Mouse (Mus musculus): Measurements from ENCODE around the gene Kdm5b. TPM values are rescaled to one million over a fixed set of nuclear protein-coding genes. Genes with fewer than 3 reads are reported as not detected.

Gene Kdm5b
- polyA plus RNA-seq, 2 experiments = 38.1 to 83.5 TPM

DNA sequence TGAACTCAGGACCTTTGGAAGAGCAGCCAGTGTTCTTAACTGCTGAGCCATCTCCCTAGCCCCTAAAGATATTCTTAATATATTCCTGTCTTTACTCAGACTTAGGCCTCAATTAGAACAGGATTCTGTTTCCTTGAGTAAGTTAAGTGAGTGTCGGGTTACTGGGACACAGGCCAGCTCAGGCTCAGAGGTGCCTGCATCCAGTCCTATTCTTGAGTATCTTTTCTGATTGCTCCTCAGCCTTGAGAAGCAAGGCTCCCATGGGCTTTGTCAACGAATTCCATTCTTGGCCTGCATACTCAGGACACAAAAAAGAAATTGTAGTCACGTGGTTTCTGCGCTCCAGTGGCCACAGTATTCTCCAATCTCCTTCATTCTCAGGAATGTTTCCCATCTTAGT lies 11.7 kb upstream of the Kdm5b start:
- Histone ChIP-seq H3K4me3 (replicated peaks; ENCODE audit: low read length) (no peak overlapping the region), H3K27ac (replicated peaks; ENCODE audit: low read depth, low read length) (no peak overlapping the region), H3K9me3 (ENCODE audit: control insufficient read depth, low read length) (no peaks in the 10 kb centered on the region), H3K36me3 (ENCODE audit: control insufficient read depth, insufficient read depth, low read length) (no peaks in the 10 kb centered on the region), H3K27me3 (ENCODE audit: control insufficient read depth, insufficient read depth, low read length) (no peaks in the 10 kb centered on the region), H3K4me2 (replicated peaks; ENCODE audit: low read depth, low read length, severe bottlenecking) (no peak overlapping the region), H3K4me1 (ENCODE audit: control insufficient read depth, insufficient read depth, low read length) (no peaks in the 10 kb centered on the region), H3K9ac (ENCODE audit: low read depth, low read length, severe bottlenecking) (no peak overlapping the region)
- peak; percentile 30 for DNase-seq (ENCODE audit: low spot score)
- WGBS = 55% methylated on average over 4 of the region's 4 CpGs
- no peak for ATAC-seq (ENCODE audit: low FRiP score, low read depth)
- TF ChIP-seq POLR2A (IDR thresholded peaks at IDR 0.05; ENCODE audit: borderline replicate concordance, extremely low read depth, insufficient read depth, insufficient read length) = no peak

DNA sequence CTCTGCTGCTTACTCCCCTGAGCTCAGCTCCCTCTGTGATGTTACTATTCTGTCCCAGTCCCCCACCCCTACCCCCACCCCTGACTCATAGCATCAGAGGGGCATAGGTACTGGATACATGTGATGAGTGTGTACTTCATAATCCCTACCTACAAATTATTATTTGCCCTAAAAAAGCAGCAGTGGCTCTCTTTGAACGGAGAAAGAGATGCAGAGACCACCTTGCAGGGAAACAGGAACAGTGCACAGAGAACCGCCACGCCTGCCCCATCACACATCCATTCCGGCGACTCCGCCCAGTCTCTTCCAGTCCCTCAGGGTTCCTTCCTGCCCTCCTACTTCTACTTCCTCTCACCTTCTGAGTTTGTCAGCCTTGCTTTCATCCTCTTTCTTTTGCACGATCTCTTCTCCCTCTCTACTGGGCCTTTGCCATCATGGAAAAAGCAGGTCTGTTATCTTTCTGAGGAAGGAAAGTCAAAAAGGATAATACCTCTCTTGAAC lies 10.3 kb upstream of the Kdm5b start, which contains the start of gene Mgat4e:
TSS of gene Mgat4e (minus strand) at position 51 of the 501 bp plus-strand sequence.
- no peaks in the 10 kb centered on the region for H3K9me3 ChIP-seq (ENCODE audit: control insufficient read depth, low read length)
- H3K9ac ChIP-seq (ENCODE audit: low read depth, low read length, severe bottlenecking) = no peak within 1 kb of the TSS
- no peak for TF ChIP-seq POLR2A (IDR thresholded peaks at IDR 0.05; ENCODE audit: borderline replicate concordance, extremely low read depth, insufficient read depth, insufficient read length)
- H3K36me3 ChIP-seq (ENCODE audit: control insufficient read depth, insufficient read depth, low read length) = no peaks in the 10 kb centered on the region
- H3K4me2 ChIP-seq (replicated peaks; ENCODE audit: low read depth, low read length, severe bottlenecking) = no peak within 1 kb of the TSS
- H3K4me3 ChIP-seq (replicated peaks; ENCODE audit: low read length) = no peak within 1 kb of the TSS
- ATAC-seq (ENCODE audit: low FRiP score, low read depth) (no peak), DNase-seq (ENCODE audit: low spot score) (no peak)
- H3K27me3 ChIP-seq (ENCODE audit: control insufficient read depth, insufficient read depth, low read length) = no peaks in the 10 kb centered on the region
- no peaks in the 10 kb centered on the region for H3K4me1 ChIP-seq (ENCODE audit: control insufficient read depth, insufficient read depth, low read length)
- 59% methylated on average over 7 of the region's 7 CpGs for WGBS
- H3K27ac ChIP-seq (replicated peaks; ENCODE audit: low read depth, low read length) = no peak within 1 kb of the TSS

DNA sequence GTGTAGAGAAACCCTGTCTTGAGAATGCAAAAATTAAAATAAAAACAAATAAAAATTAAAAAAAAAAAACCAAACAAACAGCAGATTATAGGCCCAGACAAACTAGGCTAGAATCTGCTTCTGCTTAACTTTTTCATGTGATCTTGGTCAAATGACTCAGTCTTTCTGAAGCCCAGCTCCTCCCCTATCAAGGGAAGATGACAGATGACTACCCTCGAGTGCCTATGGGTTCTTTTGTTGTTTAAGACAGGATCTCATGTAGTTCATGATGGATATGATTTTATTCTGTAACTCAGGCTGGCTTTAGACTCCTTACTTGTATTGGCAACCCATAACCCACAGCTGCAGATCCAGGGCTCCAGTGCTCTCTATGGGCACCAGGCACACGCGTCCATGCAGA lies 8.1 kb upstream of the Kdm5b start:
- WGBS = 79% methylated on average over 3 of the region's 3 CpGs
- Histone ChIP-seq H3K4me1 (ENCODE audit: control insufficient read depth, insufficient read depth, low read length) (peaks cover 9% of the 10 kb centered on the region; the same call in 1 of the 2 replicates), H3K36me3 (ENCODE audit: control insufficient read depth, insufficient read depth, low read length) (no peaks in the 10 kb centered on the region), H3K27ac (replicated peaks; ENCODE audit: low read depth, low read length) (no peak overlapping the region), H3K9ac (ENCODE audit: low read depth, low read length, severe bottlenecking) (no peak overlapping the region), H3K9me3 (ENCODE audit: control insufficient read depth, low read length) (no peaks in the 10 kb centered on the region), H3K4me3 (replicated peaks; ENCODE audit: low read length) (no peak overlapping the region), H3K27me3 (ENCODE audit: control insufficient read depth, insufficient read depth, low read length) (no peaks in the 10 kb centered on the region), H3K4me2 (replicated peaks; ENCODE audit: low read depth, low read length, severe bottlenecking) (no peak overlapping the region)
- DNase-seq (ENCODE audit: low spot score) (no peak), ATAC-seq (ENCODE audit: low FRiP score, low read depth) (no peak)
- no peak for TF ChIP-seq POLR2A (IDR thresholded peaks at IDR 0.05; ENCODE audit: borderline replicate concordance, extremely low read depth, insufficient read depth, insufficient read length)

DNA sequence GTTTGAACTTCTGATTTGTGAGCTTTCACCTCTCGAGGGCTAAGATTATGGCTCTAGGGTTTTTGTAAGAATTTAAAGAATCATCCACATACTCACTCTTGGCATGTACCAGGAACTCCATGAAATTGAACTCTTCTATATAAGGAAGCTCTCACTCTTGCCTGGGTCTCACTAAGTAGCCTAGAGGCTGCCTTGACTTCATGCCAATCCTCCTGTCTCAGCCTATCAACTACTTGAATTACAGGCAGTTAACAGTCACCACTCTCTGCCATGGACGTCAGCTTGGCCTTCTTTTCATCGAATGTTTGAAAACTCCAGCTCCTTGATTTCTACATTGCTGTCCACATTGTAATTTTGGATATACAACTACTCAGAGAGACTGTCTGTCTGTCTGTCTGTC lies 7.6 kb upstream of the Kdm5b start:
- H3K4me2 ChIP-seq (replicated peaks; ENCODE audit: low read depth, low read length, severe bottlenecking) = no peak overlapping the region
- H3K4me3 ChIP-seq (replicated peaks; ENCODE audit: low read length) = no peak overlapping the region
- H3K36me3 ChIP-seq (ENCODE audit: control insufficient read depth, insufficient read depth, low read length) = no peaks in the 10 kb centered on the region
- H3K4me1 ChIP-seq (ENCODE audit: control insufficient read depth, insufficient read depth, low read length) = peaks cover 9% of the 10 kb centered on the region; the same call in 1 of the 2 replicates
- H3K9me3 ChIP-seq (ENCODE audit: control insufficient read depth, low read length) = no peaks in the 10 kb centered on the region
- no peak overlapping the region for H3K9ac ChIP-seq (ENCODE audit: low read depth, low read length, severe bottlenecking)
- no peaks in the 10 kb centered on the region for H3K27me3 ChIP-seq (ENCODE audit: control insufficient read depth, insufficient read depth, low read length)
- TF ChIP-seq POLR2A (IDR thresholded peaks at IDR 0.05; ENCODE audit: borderline replicate concordance, extremely low read depth, insufficient read depth, insufficient read length) = no peak
- no peak overlapping the region for H3K27ac ChIP-seq (replicated peaks; ENCODE audit: low read depth, low read length)
- ATAC-seq (ENCODE audit: low FRiP score, low read depth) = no peak
- no peak for DNase-seq (ENCODE audit: low spot score)
- WGBS = 56% methylated on average over 3 of the region's 3 CpGs

DNA sequence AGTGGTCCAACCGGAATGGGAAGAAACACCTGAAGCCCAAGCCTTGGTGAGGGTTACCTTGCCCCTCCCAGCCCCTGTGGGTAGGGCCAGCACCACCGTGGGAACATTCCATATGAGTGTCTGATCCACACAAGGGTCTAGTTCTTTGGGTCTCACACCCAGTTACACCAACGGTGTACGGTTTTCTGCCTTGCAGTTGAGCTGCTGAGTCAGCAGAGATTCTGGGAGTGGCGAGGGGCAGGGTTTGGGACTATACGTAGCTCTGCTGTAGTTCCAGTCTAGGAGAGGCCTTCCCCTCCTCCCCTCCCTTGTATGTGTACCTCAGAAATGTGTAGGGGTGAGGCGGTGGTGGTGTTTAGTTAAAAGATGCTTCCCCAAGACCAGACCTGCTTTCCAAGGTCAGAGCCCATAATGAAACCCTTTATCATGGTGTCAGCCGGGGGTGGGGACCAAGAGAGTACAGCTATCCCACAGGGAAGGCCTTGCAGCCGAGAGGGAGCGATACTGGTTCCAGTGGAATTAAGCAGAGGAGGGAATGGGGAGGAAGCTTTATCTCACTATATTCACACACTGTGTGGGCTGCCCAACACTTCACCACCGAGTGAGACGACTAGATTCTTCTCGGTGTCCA lies 4.6 kb upstream of the Kdm5b start:
- TF ChIP-seq POLR2A (IDR thresholded peaks at IDR 0.05; ENCODE audit: borderline replicate concordance, extremely low read depth, insufficient read depth, insufficient read length) = no peak
- ATAC-seq (ENCODE audit: low FRiP score, low read depth) (no peak), DNase-seq (ENCODE audit: low spot score) (peak; percentile 49)
- H3K9ac ChIP-seq (ENCODE audit: low read depth, low read length, severe bottlenecking) = 0 out of 2 replicates have a peak overlapping the region, but pooled peaks have one; percentile 89
- peak overlapping the region; percentile 67 for H3K4me3 ChIP-seq (replicated peaks; ENCODE audit: low read length)
- H3K4me2 ChIP-seq (replicated peaks; ENCODE audit: low read depth, low read length, severe bottlenecking) = peak overlapping the region; percentile 75
- no peaks in the 10 kb centered on the region for H3K9me3 ChIP-seq (ENCODE audit: control insufficient read depth, low read length)
- no peaks in the 10 kb centered on the region for H3K36me3 ChIP-seq (ENCODE audit: control insufficient read depth, insufficient read depth, low read length)
- H3K27ac ChIP-seq (replicated peaks; ENCODE audit: low read depth, low read length) = peak overlapping the region; percentile 95
- WGBS = 20% methylated on average over 13 of the region's 13 CpGs
- H3K27me3 ChIP-seq (ENCODE audit: control insufficient read depth, insufficient read depth, low read length) = no peaks in the 10 kb centered on the region
- peaks cover 9% of the 10 kb centered on the region; the same call in 1 of the 2 replicates for H3K4me1 ChIP-seq (ENCODE audit: control insufficient read depth, insufficient read depth, low read length)
